Mouse (Mus musculus) brain, embryonic 18.5 days (tissue): ENCODE results near the gene Hdac2.

ENCODE experiments used
- DNase-seq: peaks from one replicate; pipeline ENCODE4 v3.0.0-alpha.2; 2012; ENCODE audit warnings: low read depth, low spot score

Gene Hdac2

DNA sequence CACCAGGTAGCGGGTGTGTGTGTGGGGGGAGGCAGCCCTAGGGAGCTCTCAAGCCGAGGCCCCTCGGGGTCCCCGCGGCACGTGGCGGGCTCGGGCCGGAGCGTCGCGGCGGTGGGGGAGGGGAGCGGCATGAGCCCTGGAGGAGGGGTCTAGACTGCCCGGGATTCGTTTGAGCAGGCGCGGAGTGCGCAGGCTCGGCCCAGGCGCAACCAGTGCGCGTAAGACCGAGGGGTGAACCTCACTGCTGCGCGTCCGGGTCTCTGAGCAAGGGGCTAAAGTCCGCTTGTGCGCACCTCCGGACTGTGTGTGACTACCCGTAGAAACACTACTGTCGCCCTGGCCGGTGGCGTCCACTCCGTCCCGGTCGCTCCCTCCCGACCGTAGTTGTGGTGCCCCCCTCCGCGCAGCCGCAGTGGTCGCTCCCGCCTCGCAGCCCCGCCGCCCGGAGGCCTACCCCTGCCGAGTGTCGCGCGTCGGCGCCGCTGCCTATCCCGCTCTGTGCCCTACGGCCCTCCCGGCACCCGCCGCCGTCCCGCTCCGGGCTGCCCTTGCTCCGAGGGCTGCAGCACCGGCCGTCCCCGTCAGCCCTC, at the start of gene Hdac2:
Gene Hdac2 (plus strand): TSS at position 459 of the 590 bp plus-strand sequence.
- DNase-seq, result peak; percentile 83

DNA sequence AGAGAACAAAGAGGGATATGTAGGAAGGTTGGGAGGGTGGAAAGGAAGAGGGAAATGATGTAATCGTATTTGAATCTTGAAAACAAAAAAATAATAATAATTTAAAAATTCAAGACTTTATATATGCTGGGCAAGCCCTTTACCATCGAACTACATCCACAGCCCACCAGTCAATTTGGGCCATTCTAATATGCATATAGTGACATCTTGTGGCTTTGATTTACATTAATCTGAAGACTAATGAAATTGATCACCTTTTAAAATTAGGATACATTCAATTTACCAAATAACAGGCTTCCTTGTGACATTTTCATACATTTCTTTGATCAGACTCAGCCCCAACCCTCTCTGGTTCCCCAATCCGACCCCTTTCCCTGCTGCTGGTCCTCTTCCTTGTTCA, 46.1 kb upstream of the Hdac2 start:
- DNase-seq, result no peak

DNA sequence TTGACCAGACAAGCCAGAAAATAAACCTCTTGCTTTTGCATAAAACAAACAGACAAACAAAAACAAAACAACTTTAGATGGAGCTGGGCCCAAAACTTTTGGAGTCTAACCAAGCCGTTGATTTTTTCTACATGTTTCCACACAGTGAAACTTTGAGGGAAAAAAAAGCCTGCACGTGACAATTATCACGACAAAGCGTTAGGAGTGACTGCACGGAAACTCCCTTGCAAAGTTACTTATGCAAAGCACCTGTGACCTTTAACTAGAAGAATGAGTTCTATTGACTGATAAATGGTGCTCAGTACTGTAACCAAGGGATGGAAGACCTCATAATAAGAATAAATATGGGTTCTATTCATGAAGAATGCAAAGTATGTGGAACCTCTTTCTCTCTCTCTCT, 38.5 kb upstream of the Hdac2 start:
- no peak for DNase-seq

DNA sequence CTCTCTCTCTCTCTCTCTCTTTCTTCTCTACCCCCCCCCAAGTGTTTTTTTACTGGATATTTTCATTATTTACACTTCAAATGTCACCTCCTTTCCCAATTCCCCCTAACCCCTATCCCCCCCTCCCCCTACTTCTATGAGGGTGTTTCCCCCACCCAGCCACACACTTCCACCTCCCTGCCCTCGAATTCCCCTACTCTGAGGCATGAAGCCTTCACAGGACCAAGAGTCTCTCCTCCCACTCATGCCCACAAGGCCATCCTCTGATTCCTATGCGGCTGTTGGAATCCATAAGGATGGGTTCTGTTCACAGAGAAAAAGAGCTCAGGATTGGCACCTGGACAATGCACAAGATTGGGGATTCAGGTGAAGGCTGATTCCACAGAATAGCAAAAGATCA, 38.1 kb upstream of the Hdac2 start:
- DNase-seq, result no peak

DNA sequence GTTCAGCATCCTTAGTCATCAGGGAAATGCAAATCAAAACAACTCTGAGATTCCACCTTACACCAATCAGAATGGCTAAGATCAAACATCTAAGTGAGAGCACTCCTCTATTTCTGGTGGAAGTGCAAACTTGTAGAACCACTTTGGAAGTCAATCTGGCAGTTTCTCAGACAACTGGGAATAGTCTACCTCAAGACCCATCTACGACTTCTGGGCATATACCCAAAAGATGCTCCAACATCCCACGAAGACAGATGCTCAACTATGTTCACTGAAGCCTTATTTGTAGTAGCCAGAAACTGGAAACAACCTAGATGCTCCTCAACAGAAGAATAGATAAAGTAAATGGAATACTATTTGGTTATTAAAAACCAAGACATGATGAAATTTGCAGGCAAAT, 22.6 kb upstream of the Hdac2 start:
- DNase-seq, result no peak

DNA sequence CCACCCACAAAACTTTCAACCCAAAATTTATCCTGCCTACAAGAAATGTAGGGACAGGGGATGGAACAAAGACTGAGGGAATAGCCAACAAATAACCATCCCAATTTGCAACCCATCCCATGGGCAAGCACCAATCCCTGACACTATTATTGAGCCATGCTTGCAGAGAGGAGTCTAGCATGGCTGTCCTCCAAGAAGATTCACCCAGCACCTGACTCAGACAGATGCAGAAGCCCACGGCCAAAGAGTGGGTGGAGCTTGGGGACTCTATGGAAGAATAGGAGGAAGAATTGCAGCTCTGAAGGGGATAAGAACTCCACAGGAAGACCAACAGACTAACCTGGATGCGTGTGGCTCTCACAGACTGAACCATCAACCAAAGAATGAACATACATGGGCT, 21.7 kb upstream of the Hdac2 start:
- no peak for DNase-seq

DNA sequence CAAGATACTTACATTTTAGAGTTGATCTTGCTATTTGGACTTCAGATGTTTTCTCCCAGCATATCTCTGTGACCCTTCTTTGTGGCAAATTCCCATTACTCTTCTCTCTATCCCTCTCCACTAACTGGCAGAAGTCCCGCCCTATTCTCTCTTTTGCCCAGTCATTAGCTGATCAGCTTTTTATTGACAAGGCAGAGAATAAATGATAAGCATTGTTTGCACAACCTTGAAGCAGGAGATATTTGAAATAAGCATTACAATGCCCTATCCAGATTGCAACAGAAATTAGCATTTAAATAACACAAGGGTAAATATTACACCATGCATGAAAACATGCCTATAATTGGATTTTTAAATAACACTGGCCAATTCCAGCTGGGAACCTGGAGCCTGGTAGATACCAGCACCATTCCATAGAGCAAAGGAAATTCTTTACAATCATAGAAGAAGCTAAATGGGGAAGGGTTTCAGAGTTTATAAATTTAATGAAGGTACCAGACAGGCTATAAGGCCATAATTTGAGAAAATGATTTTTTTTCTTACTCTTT, 14.7 kb upstream of the Hdac2 start:
- DNase-seq, result no peak

DNA sequence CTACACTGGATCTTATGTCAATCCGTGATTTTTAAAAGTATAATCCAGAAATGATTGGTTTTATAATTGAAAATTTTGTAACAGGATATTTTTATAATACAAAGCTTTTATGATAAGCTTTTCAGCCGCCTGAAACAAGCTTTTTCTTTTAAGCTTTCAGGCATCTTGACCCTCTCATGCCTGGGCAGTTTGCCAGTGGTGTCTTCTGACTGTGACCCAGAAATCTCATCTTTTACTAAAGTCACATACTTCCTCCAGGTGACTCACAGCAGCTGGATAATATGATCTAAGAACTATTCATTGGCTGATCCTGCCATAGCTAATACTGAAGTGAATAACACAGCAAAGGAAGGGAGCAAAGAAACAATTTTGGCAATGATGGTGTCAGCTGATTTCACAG, 9.9 kb upstream of the Hdac2 start:
- no peak for DNase-seq

DNA sequence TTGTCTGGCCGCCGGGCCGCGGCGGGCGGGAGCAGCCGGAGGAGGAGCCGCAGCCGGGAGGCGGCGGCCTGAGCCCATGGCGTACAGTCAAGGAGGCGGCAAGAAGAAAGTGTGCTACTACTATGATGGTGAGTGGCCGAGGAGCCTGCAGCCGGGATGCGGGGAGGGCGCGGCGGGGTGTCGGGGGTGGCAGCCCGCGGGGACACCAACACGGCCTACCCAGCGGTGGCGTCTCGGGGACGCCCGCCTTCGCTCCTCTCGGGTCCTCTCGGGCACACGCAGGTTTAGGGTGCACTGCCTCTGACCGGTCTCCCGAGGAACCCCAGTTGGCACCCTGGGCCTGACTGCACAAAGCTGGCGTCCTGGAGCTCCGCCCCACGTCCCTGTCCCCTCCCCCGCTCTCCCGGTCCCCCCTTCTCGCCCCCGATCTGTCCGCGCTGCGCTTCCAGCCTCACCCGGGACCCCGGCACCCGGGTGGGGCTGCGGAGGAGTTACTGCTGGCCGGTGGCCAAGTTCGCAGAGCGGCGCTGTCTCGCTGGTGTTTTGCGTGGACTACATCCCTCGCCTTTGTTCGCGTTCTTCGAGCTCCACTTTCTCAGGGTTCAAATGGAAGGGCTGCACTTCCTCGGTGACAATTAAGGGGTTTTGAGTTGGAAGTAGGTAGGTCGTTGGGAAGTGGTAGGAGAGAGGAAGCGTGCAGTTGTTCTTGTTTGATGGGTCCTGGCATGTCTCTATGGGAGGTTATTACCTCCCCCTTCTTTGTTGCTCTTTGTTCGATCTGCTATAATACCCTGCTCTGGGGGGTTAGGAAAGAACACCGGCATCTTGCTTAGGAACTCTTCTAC, 554 bp downstream of the Hdac2 start:
- peak; percentile 34 for DNase-seq

DNA sequence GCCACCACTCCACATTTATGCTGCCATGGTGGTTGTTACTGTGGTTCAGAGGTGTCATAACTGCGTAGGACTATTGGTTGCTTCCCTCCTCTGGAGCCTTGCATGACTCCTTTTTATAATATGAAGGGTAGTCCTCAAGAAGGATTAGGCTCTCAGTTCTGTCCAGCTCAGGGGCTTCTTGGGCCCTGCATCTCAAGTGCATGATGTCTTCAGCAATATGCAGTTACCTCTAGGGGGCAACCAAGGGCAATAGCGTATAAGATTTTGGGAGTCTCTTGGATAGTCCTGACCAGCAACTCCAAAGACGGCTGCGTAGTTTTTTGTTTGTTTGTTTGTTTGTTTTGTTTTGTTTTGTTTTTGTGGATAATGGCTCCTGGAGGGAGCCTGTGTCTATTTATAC, 7.5 kb downstream of the Hdac2 start:
- no peak for DNase-seq

DNA sequence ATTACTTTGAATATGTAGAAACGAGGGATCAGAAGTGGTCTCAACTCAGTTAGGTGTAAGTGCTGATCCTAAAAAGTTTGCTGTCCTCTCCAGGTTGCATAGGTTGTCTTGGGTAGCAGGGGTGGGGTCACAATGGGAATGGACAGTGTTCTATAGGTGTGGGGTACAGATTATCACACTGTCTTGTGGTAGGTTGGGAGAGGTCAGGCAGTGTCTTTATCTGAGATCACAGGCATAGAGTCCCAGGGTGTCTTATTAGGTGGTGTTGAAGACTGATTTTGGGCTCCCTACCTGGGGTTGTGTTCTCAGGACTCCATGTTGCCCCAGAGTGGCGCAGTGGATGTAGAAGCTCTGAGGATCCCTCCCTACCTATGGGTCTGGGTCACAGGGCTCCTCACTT, 17.8 kb downstream of the Hdac2 start:
- no peak for DNase-seq

DNA sequence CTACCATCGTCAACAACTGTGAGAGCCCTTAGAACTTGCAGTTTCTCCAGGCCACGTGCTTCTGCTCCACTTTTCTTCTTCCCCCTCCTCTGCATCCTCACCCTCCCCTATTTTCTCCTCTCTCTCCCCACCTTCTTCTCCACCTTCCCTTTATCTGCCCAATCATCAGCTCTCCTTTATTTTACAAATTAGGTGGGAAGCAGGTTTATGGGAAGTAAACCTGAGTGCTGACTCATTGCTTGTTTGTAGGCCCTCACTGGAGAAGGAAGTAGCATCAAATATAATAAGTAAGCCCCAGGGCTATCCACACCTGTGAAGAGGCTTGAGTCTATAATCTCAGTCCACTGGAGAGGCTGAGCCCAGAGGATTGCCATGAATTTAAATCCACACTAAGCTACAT, 26.5 kb downstream of the Hdac2 start:
- DNase-seq, result no peak

DNA sequence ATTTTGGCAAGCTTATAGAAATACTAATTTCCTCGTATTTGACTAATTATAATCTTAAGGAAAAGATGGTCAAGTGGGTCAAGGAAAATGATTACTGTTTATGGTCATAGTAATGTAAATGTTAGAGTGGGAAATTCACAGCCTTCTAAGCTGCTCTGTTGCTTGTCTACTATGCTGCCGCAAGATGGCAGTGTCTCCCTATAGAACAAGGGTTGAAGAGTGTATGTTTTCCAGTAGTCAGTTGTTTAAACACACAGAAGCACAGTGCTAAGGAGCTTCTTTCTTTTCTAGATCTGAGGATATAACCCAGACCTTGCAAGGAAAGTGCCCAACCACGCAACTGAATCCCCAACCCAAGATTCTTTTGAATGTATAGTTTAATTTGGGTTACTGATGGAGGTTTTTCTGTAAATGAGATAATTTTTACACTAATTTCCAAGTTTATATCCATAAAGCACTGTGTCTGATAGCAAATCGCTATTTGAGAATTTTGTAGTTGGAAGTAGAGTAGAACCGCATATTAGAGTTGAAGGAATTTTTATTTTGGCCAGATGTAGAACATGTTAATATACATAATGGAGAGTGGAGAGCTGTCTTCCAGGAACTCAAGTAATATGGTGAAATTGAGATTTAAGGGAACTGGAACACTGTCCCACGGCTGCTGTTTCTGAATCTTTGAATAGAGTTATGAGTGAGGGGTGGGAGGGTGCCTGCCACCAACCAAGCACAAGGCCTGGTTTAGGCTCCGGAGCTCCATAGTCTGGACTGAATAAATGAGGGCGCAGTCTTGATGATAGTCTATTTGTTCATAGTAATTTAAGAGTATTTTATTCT, 40.1 kb downstream of the Hdac2 start:
- peak; percentile 63 for DNase-seq

DNA sequence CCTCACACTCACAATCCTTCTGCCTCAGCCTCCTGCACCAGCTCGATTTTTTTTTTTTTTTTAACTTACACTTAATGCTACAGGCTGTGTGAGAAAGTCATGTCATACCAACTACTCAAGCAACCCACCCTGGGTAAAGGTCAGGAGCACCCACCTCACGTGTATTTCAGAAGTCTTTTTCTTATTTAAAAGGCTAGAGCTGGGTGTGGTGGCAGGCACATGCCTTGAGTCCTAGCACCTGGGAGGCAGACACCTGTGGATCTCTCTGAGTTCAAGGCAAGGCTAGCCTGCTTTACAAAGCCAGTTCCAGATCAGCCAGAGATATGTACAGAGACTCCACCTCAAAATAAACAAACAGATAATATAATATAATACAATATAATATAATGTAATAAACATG, 41.4 kb downstream of the Hdac2 start:
- no peak for DNase-seq

DNA sequence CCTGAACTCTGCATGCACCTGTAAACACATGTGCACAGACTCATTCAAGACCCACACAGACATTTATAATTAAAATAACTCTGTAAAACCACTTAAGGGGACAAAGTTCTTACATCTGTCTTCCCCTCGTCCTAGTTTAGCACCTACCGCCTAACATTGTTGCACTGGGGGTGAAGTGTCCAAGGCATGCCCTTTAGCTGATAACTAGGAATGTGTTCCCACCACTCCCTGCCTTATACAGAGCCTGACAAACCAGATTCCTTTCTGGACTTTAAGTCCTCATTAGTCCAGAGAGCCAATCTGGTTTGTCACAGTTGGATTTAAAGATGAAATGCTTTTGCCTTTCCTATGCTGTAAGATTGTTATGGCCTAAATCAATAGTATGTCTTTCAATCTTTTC, 41.9 kb downstream of the Hdac2 start:
- no peak for DNase-seq

DNA sequence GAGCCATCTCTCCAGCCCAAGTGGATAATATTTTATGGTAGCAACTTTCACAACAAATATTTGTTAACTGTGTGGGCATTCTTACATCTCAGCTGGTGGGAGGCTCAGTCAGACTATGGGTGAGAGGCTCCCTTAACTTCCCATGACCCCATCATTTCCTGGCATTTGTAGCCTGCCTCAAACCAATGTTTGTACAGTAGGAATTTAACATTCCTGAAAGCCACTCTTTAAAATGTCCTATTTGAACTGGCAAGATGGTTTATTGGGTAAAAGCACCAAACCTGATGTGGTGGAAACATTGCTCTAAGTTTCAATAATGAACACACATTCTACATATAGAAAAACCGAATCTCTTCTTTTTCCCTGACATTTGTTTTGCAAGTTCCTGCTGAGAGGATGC, 50.0 kb downstream of the Hdac2 start:
- no peak for DNase-seq

DNA sequence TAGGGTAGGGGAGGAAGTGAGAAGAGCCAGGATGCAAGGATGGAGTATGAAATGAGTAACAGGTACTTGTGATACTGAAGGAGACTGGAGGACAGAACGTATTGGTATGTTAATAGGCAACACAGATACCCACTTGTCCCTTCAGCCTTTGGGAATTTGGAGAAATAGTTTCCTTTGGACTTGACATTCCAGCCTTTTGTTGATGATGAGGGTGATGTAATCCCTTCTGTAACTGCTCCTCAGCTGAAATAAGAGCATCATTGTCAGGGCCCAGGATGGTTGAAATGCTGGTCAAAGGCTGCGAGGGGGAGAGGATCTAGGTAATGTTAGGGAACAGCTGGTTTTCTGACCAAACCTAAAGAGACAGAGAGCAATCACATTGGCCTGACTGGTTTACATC, 54.3 kb downstream of the Hdac2 start:
- no peak for DNase-seq

DNA sequence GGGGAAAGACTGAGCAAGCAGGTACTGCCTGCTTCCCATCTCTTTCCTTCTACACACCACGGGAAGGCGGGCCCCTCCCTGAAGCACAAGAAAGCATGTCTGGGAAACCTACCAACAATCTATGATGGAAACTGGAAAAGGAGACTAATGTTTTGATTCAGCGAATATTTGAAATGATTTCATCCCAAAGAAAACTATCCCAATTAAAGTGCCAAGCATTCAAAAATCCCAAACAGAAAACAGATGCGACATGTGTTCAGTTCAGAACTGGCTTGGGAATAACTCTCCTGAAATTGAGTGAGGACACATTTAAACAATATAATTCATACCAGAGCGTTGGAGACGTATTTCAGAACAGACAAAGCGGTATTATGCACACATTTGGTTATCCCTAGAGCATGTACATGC, 60.8 kb downstream of the Hdac2 start:
- peak; percentile 20 for DNase-seq

DNA sequence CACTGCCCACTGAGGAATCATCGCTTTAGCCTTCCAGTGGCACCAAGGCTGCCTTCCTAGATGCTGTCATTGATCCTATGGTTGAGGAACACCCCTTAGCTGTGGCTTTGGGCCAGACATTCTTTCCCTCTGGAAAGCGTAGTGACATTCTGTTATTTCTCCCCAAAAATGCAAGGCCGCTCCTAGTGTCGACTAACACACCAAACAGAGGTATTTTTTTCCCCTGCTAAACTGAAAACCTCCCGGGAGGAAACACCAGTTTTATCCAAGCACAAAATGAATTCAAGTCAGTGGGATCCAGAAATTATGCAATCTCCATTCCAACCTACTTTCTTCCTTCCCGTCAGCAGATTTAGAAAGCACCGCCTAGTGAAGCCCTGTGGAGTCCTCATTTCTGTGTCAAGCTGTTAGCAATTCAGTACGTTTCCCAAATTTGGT, 73.3 kb downstream of the Hdac2 start:
- peak; percentile 20 for DNase-seq
